Mouse (Mus musculus): Measurements from ENCODE around the gene Myl7. TPM values are rescaled to one million over a fixed set of nuclear protein-coding genes. Genes with fewer than 3 reads are reported as not detected.
"Not testable (repeated sequence)": the region's sequence is repeated elsewhere in the genome, so short reads cannot be mapped to it uniquely, and the experiment has no call there.

The Myl7 gene
- polyA plus RNA-seq, 1 experiment = not detected

GRCm38 (mm10) chr11:5901950-5902349 lies 3.4 kb upstream of the Myl7 start:
- DNase-seq = peak; percentile 54

DNA sequence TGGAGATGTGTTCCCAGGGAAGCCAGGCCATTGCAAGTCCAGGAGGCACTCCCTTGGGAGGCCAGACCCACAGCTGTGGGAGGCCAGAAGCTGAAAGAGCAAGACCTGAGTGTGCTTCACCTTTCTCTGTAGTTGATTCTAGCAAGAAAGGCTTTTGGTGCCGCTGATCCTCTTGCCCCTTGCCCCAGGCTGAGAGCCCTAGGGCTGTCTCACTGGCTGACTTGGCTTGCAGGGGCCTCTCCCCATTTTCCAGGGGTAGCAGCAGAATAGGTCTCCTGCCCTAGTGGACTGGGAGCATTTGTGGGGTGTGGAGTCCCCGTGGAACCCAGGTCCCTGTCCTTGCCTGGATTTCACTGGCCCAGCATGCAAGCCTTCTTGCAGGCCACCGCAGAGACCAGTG lies 2.7 kb upstream of the Myl7 start:
- WGBS = 53% methylated on average over 3 of the region's 3 CpGs
- no peak for TF ChIP-seq CTCF (IDR thresholded peaks at IDR 0.05; ENCODE audit: borderline replicate concordance, insufficient read depth, low read depth, low read length)
- no peak for TF ChIP-seq POLR2A (IDR thresholded peaks at IDR 0.05; ENCODE audit: borderline replicate concordance, insufficient read depth, low read length)
- H3K27ac ChIP-seq (ENCODE audit: insufficient read depth, low read length) = no peak overlapping the region
- H3K4me3 ChIP-seq (replicated peaks; ENCODE audit: insufficient read depth, low read depth, low read length) = peak overlapping the region; percentile 23
- no peaks in the 10 kb centered on the region for H3K27me3 ChIP-seq (ENCODE audit: control insufficient read depth, insufficient read depth, low read length)
- peak in 1 of 2 experiments; percentile 20 for DNase-seq
- peaks cover 8% of the 10 kb centered on the region; the same call in 1 of the 2 replicates for H3K4me1 ChIP-seq (ENCODE audit: control insufficient read depth, insufficient read depth, low read length)

More at GRCm38 (mm10) chr11:5901950-5902349, 3.4 kb upstream of the Myl7 start:
- Histone ChIP-seq H3K27ac (ENCODE audit: insufficient read depth, low read length) (no peak overlapping the region), H3K4me1 (ENCODE audit: control insufficient read depth, insufficient read depth, low read length) (peaks cover 8% of the 10 kb centered on the region; the same call in 1 of the 2 replicates), H3K4me3 (replicated peaks; ENCODE audit: insufficient read depth, low read depth, low read length) (peak overlapping the region; percentile 23), H3K27me3 (ENCODE audit: control insufficient read depth, insufficient read depth, low read length) (no peaks in the 10 kb centered on the region)
- WGBS = 3% methylated on average over 32 of the region's 32 CpGs
- TF ChIP-seq POLR2A (IDR thresholded peaks at IDR 0.05; ENCODE audit: borderline replicate concordance, insufficient read depth, low read length) (0 out of 2 replicates have a peak, but pooled peaks have one; percentile 36), CTCF (IDR thresholded peaks at IDR 0.05; ENCODE audit: borderline replicate concordance, insufficient read depth, low read depth, low read length) (no peak)

- Histone ChIP-seq H3K4me3 (replicated peaks; ENCODE audit: insufficient read depth, low read depth, low read length) (no peak overlapping the region), H3K27me3 (ENCODE audit: control insufficient read depth, insufficient read depth, low read length) (no peaks in the 10 kb centered on the region), H3K27ac (ENCODE audit: insufficient read depth, low read length) (no peak overlapping the region), H3K4me1 (ENCODE audit: control insufficient read depth, insufficient read depth, low read length) (peaks cover 8% of the 10 kb centered on the region; the same call in 1 of the 2 replicates)
- no peak for TF ChIP-seq CTCF (IDR thresholded peaks at IDR 0.05; ENCODE audit: borderline replicate concordance, insufficient read depth, low read depth, low read length)
- no peak for TF ChIP-seq POLR2A (IDR thresholded peaks at IDR 0.05; ENCODE audit: borderline replicate concordance, insufficient read depth, low read length)
- no peak for DNase-seq
- WGBS = 96% methylated on average over 10 of the region's 10 CpGs
Observed at GRCm38 (mm10) chr11:5899286-5899685, 704 bp upstream of the Myl7 start.

GRCm38 (mm10) chr11:5897839-5898238 lies 743 bp downstream of the Myl7 start:
- H3K27ac ChIP-seq (ENCODE audit: insufficient read depth, low read length) = no peak overlapping the region
- TF ChIP-seq POLR2A (IDR thresholded peaks at IDR 0.05; ENCODE audit: borderline replicate concordance, insufficient read depth, low read length) = no peak
- TF ChIP-seq CTCF (IDR thresholded peaks at IDR 0.05; ENCODE audit: borderline replicate concordance, insufficient read depth, low read depth, low read length) = no peak
- H3K4me1 ChIP-seq (ENCODE audit: control insufficient read depth, insufficient read depth, low read length) = peaks cover 8% of the 10 kb centered on the region; the same call in 1 of the 2 replicates
- WGBS = 61% methylated on average over 10 of the region's 10 CpGs
- H3K27me3 ChIP-seq (ENCODE audit: control insufficient read depth, insufficient read depth, low read length) = no peaks in the 10 kb centered on the region
- H3K4me3 ChIP-seq (replicated peaks; ENCODE audit: insufficient read depth, low read depth, low read length) = no peak overlapping the region
- no peak for DNase-seq

- TF ChIP-seq POLR2A (IDR thresholded peaks at IDR 0.05; ENCODE audit: borderline replicate concordance, insufficient read depth, low read length) = no peak
- TF ChIP-seq CTCF (IDR thresholded peaks at IDR 0.05; ENCODE audit: borderline replicate concordance, insufficient read depth, low read depth, low read length) = no peak
- 46% methylated on average over 16 of the region's 16 CpGs for WGBS
Observed at GRCm38 (mm10) chr11:5897230-5897629, 1.4 kb downstream of the Myl7 start.

DNA sequence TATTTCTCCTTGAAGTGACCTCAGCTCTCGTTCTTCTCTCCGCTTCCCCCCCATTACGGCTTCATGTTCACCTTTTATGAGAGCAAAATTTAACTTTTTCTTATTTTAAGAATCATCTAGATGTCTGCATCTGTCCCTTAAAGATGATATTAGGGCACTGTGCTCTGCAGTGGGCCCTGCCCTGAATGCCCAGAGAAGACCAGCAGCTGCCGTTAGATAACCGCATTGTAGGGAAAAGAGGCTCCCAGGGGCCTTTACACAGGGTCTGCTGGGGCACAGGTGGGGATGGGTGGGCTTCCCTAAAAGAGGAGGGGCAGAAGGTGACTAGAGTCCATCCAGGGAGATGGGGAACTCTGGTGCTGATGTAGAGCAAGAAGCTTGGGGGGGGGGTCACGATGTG lies 4.8 kb downstream of the Myl7 start:
- Histone ChIP-seq H3K4me3 (replicated peaks; ENCODE audit: insufficient read depth, low read depth, low read length) (no peak overlapping the region), H3K27me3 (ENCODE audit: control insufficient read depth, insufficient read depth, low read length) (no peaks in the 10 kb centered on the region), H3K27ac (ENCODE audit: insufficient read depth, low read length) (no peak overlapping the region), H3K4me1 (ENCODE audit: control insufficient read depth, insufficient read depth, low read length) (peaks cover 18% of the 10 kb centered on the region)
- 95% methylated on average over 6 of the region's 6 CpGs for WGBS
- no peak for TF ChIP-seq CTCF (IDR thresholded peaks at IDR 0.05; ENCODE audit: borderline replicate concordance, insufficient read depth, low read depth, low read length)
- TF ChIP-seq POLR2A (IDR thresholded peaks at IDR 0.05; ENCODE audit: borderline replicate concordance, insufficient read depth, low read length) = no peak
- DNase-seq = no peak

More at GRCm38 (mm10) chr11:5897230-5897629, 1.4 kb downstream of the Myl7 start:
- DNase-seq = no peak
- Histone ChIP-seq H3K27me3 (ENCODE audit: control insufficient read depth, insufficient read depth, low read length) (no peaks in the 10 kb centered on the region), H3K27ac (ENCODE audit: insufficient read depth, low read length) (no peak overlapping the region), H3K4me3 (replicated peaks; ENCODE audit: insufficient read depth, low read depth, low read length) (no peak overlapping the region), H3K4me1 (ENCODE audit: control insufficient read depth, insufficient read depth, low read length) (peaks cover 11% of the 10 kb centered on the region)

DNA sequence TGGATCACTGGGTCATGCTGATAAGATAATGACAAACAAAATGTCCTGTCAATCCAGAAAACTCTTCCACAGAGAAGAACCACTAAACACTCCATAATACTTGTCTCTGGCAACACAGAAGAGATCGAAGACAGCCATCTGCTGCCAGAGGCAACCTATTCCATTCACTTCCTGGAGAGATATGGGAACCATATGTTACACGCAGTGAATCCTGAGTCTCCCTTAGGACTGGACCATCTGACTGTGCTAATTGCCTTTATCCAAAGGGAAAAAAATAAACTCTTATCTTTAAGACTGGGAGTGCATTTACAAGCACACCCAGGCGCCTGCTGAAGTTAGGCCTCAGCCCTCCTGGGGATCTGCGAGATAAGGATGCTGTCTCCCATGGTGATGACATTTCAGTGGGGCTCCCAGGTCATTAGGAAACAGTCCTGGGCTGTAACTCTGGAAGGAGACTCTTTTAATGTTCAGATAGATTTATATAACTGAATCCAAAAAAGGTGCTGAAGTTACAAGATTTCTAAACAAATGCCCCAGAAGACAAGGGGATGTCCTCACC lies 5.7 kb downstream of the Myl7 start:
- peak overlapping the region; percentile 67 for H3K27ac ChIP-seq (ENCODE audit: insufficient read depth, low read length)
- peak in 1 of 2 experiments; percentile 54 for DNase-seq
- TF ChIP-seq CTCF (IDR thresholded peaks at IDR 0.05; ENCODE audit: borderline replicate concordance, insufficient read depth, low read depth, low read length) (no peak), POLR2A (IDR thresholded peaks at IDR 0.05; ENCODE audit: borderline replicate concordance, insufficient read depth, low read length) (no peak)
- WGBS = 32% methylated on average over 4 of the region's 4 CpGs
- no peaks in the 10 kb centered on the region for H3K27me3 ChIP-seq (ENCODE audit: control insufficient read depth, insufficient read depth, low read length)
- peaks cover 18% of the 10 kb centered on the region for H3K4me1 ChIP-seq (ENCODE audit: control insufficient read depth, insufficient read depth, low read length)
- no peak overlapping the region for H3K4me3 ChIP-seq (replicated peaks; ENCODE audit: insufficient read depth, low read depth, low read length)

GRCm38 (mm10) chr11:5892151-5892591 lies 6.4 kb downstream of the Myl7 start:
- DNase-seq = peak; percentile 66 to 73
- no peaks in the 10 kb centered on the region for H3K27me3 ChIP-seq (ENCODE audit: control insufficient read depth, insufficient read depth, low read length)
- no peak overlapping the region for H3K4me3 ChIP-seq (replicated peaks; ENCODE audit: insufficient read depth, low read depth, low read length)
- peaks cover 18% of the 10 kb centered on the region for H3K4me1 ChIP-seq (ENCODE audit: control insufficient read depth, insufficient read depth, low read length)
- 9% methylated on average over 8 of the region's 8 CpGs for WGBS
- H3K27ac ChIP-seq (ENCODE audit: insufficient read depth, low read length) = peak overlapping the region; percentile 67
- TF ChIP-seq POLR2A (IDR thresholded peaks at IDR 0.05; ENCODE audit: borderline replicate concordance, insufficient read depth, low read length) = peak; percentile 15; the same call in 1 of the 2 replicates
- TF ChIP-seq CTCF (IDR thresholded peaks at IDR 0.05; ENCODE audit: borderline replicate concordance, insufficient read depth, low read depth, low read length) = no peak

DNA sequence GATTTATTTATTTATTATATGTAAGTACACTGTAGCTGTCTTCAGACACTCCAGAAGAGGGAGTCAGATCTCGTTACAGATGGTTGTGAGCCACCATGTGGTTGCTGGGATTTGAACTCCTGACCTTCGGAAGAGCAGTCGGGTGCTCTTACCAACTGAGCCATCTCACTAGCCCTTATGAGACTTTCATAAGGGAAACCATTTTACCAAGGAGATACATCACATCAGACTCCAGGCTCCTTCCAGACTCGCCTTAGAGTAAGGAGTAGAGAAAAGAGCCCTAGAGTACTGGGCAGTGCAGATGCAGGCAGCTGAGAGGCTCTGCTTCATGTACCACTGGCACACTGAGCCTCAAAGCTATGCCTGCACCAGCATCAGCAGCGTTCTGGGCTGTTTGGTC lies 10.0 kb downstream of the Myl7 start:
- H3K4me3 ChIP-seq (replicated peaks; ENCODE audit: insufficient read depth, low read depth, low read length); H3K27ac ChIP-seq (ENCODE audit: insufficient read depth, low read length); H3K27me3 ChIP-seq (ENCODE audit: control insufficient read depth, insufficient read depth, low read length); DNase-seq: not testable (repeated sequence)
- WGBS = 76% methylated on average over 5 of the region's 5 CpGs
- peaks cover 18% of the 10 kb centered on the region for H3K4me1 ChIP-seq (ENCODE audit: control insufficient read depth, insufficient read depth, low read length)

Data from cerebellum, adult 2 months (tissue).